Mouse (Mus musculus) embryonic facial prominence, embryonic 11.5 days (tissue): ENCODE data around the gene P2ry13. TPM values are rescaled to one million over a fixed set of nuclear protein-coding genes. Genes with fewer than 3 reads are reported as not detected.

Experiments used
- ATAC-seq: fragments of 200-750 bp; cut with Nextera tagmentation; replicated peaks from 2 replicates; pipeline ENCODE4 v1.8.0; 2017; ENCODE audit warnings: low read depth; ENCODE audit not compliant: insufficient number of reproducible peaks, low FRiP score, low TSS enrichment
- DNase-seq: peaks from one replicate; pipeline ENCODE4 v3.0.0-alpha.2; 2015; ENCODE audit warnings: low spot score
- H3K27ac ChIP-seq: fragments of 300-500 bp; sonication (generic); replicated peaks from 2 replicates; pipeline ENCODE4 v1.5.1; 2014; ENCODE audit warnings: mild to moderate bottlenecking, low read depth, low read length, control low read depth
- H3K27me3 ChIP-seq: fragments of 300-500 bp; sonication (generic); 2 replicates; pipeline ENCODE4 v1.6.1; 2014; ENCODE audit warnings: mild to moderate bottlenecking, low read length, moderate library complexity, mixed read lengths; ENCODE audit not compliant: control insufficient read depth, insufficient read depth
- H3K36me3 ChIP-seq: fragments of 300-500 bp; sonication (generic); replicated peaks from 2 replicates; pipeline ENCODE4 v1.6.1; 2014; ENCODE audit warnings: low read depth, mild to moderate bottlenecking, low read length, moderate library complexity, mixed read lengths; ENCODE audit not compliant: control insufficient read depth, insufficient read depth
- H3K4me1 ChIP-seq: fragments of 300-500 bp; sonication (generic); 2 replicates; pipeline ENCODE4 v1.6.1; 2014; ENCODE audit warnings: low read length, mixed read lengths; ENCODE audit not compliant: control insufficient read depth, insufficient read depth
- H3K4me2 ChIP-seq: fragments of 300-500 bp; sonication (generic); 2 replicates; pipeline ENCODE4 v1.6.1; 2014; ENCODE audit warnings: low read depth, mild to moderate bottlenecking, control low read depth, low read length, moderate library complexity
- H3K4me3 ChIP-seq: fragments of 300-500 bp; sonication (generic); 2 replicates; pipeline ENCODE4 v1.5.1; 2014; ENCODE audit warnings: low read depth, low read length, control low read depth
- H3K9ac ChIP-seq: fragments of 300-500 bp; sonication (generic); replicated peaks from 2 replicates; pipeline ENCODE4 v1.6.1; 2014; ENCODE audit warnings: mild to moderate bottlenecking, control low read depth, low read length
- H3K9me3 ChIP-seq: fragments of 300-500 bp; sonication (generic); replicated peaks from 2 replicates; pipeline ENCODE4 v1.6.1; 2016; ENCODE audit warnings: mild to moderate bottlenecking, low read length, inconsistent platforms, mixed read lengths; ENCODE audit not compliant: control insufficient read depth
- WGBS: fragments of 180-500 bp; shearing (Covaris S2); extraction: QIAGEN DNeasy Blood & Tissue Kit; methylation state at CpG from one replicate; pipeline ENCODE4 v1.1.7; 2014; 5-methylcytosine and 5-hydroxymethylcytosine counted together
- polyA plus RNA-seq: library from polyadenylated mRNA; unstranded; fragments of >200 nt; fragmentation: Nextera tagmentation; extraction: Ambion mirVana; gene quantifications from 2 replicates; pipeline ENCODE4 v1.2.1, GENCODE M21; 2014

Gene P2ry13
- polyA plus RNA-seq, 1 experiment from 2014 or later, result 0.34 TPM

GRCm38 (mm10) chr3:59191674-59192073 lies 19.0 kb downstream of the P2ry13 start:
- Histone ChIP-seq H3K4me2 (no peak overlapping the region), H3K4me3 (no peak overlapping the region), H3K27me3 (no peaks in the 10 kb centered on the region), H3K4me1 (no peaks in the 10 kb centered on the region), H3K27ac (no peak overlapping the region), H3K9ac (no peak overlapping the region), H3K9me3 (no peaks in the 10 kb centered on the region), H3K36me3 (no peaks in the 10 kb centered on the region)
- ATAC-seq (no peak), DNase-seq (no peak)
- WGBS, result 92% methylated on average over 6 of the region's 6 CpGs

DNA sequence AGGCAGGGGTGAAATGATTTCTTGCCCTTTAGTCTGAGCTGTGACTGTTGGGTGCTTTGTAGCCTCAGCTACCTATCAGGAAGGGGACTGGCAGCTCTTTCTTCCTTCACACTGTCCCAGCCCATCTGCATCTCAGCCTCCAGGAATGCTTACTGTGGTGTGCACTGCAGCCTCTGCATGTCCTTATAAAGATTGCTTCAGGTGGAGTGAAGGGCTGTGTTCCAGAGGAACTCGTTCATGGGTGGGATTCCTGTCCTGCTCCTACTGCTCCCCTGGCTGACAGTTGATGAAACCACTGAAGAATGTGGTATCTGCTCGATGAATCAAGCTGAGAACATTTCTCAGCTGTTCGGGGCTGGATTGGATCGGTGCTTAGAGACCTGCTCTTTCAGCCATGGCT lies 23.3 kb downstream of the P2ry13 start:
- Histone ChIP-seq H3K4me1 (no peaks in the 10 kb centered on the region), H3K4me2 (no peak overlapping the region), H3K4me3 (no peak overlapping the region), H3K27me3 (no peaks in the 10 kb centered on the region), H3K27ac (no peak overlapping the region), H3K36me3 (no peaks in the 10 kb centered on the region), H3K9ac (no peak overlapping the region), H3K9me3 (no peaks in the 10 kb centered on the region)
- DNase-seq, result no peak
- 84% methylated on average over 4 of the region's 4 CpGs for WGBS
- no peak for ATAC-seq

DNA sequence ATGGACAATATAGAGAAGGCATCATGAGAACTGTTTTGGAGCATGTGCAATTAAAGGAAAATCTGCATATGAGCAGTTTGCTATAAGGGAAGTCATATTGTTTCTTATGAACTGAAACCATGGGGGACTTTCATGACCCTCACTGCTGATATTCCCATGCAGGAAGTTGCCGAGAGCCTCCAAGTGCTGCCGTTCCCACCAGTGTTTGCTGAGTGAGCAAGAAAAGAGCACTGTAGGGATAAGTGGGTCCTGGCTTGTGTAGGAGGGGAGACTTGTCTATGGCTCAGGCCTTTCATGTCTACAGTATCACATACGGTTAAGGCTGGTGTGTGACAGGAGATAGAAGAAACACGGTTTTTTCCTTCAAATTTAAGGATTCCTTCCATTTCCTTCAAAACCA lies 25.0 kb downstream of the P2ry13 start:
- Histone ChIP-seq H3K4me1 (no peaks in the 10 kb centered on the region), H3K9ac (no peak overlapping the region), H3K36me3 (no peaks in the 10 kb centered on the region), H3K9me3 (no peaks in the 10 kb centered on the region), H3K27ac (no peak overlapping the region), H3K4me2 (no peak overlapping the region), H3K27me3 (no peaks in the 10 kb centered on the region), H3K4me3 (no peak overlapping the region)
- DNase-seq, result no peak
- WGBS, result 86% methylated on average over 4 of the region's 4 CpGs
- ATAC-seq, result no peak

DNA sequence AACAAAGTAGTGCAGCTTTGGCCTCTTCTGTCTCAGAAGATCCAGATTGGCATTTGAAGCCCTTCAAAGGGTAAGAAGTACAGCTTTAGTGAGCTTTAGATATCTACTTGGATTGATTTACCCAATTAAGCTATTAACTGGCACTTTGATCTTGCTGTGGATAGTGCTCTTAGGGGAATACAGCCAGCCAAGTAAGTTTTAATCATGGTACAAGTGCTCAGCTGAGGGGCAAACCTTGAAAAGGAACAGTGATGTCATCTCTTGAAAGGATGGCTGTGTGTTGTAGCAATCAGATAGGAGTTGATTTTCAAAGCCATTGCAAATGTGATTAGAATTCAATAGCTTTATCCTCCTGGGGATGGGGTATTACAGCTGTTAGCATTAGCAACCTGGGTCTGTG lies 28.6 kb downstream of the P2ry13 start:
- Histone ChIP-seq H3K27me3 (no peaks in the 10 kb centered on the region), H3K4me1 (no peaks in the 10 kb centered on the region), H3K9ac (no peak overlapping the region), H3K9me3 (no peaks in the 10 kb centered on the region), H3K36me3 (no peaks in the 10 kb centered on the region), H3K4me2 (no peak overlapping the region), H3K4me3 (no peak overlapping the region), H3K27ac (no peak overlapping the region)
- ATAC-seq (no peak), DNase-seq (peak; percentile 20)

DNA sequence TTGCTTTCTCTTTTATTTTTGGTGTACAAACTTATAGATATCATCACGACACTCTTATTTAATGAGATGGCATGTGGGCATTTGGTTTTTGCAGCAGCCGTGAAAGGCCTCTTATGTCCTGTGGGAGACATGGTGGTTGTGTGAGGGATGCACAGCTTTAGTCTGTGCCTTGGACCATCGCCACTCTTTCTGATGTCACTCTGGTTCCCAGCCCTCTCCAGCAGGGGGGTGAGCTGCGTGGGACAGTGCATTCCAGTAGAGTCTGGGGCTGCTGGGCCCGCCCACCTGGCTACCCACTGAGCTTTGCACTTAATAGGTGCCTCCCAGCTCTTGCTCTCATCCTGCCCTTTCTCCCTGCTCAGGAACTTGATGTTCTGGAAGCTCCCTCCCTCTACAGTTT lies 29.5 kb downstream of the P2ry13 start:
- no peak for ATAC-seq
- Histone ChIP-seq H3K4me1 (no peaks in the 10 kb centered on the region), H3K27me3 (no peaks in the 10 kb centered on the region), H3K4me3 (no peak overlapping the region), H3K36me3 (no peaks in the 10 kb centered on the region), H3K9me3 (no peaks in the 10 kb centered on the region), H3K4me2 (no peak overlapping the region), H3K9ac (no peak overlapping the region), H3K27ac (no peak overlapping the region)
- 67% methylated on average over 5 of the region's 5 CpGs for WGBS
- no peak for DNase-seq

DNA sequence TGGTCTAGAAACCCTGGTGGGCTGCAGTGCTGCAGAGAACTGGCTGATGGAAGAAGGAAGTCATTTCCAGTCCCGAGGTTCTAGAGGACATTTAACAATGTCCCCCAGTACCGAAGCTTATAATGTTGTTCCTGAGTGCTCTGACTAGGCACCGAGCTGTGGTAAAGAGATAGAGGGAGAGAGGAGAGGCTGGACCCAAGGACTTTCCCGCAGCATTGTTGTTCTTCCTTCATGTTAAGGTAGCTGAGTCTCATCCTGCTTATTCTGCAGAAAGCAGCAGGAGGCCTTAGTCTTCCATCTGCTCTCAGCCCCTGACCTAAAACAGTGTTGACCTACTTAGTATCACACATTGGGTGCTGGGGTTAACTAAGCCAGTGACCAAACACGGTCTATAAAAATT lies 33.8 kb downstream of the P2ry13 start:
- H3K4me2 ChIP-seq, result no peak overlapping the region
- no peaks in the 10 kb centered on the region for H3K9me3 ChIP-seq
- 65% methylated on average over 5 of the region's 5 CpGs for WGBS
- no peaks in the 10 kb centered on the region for H3K36me3 ChIP-seq
- no peak overlapping the region for H3K27ac ChIP-seq
- no peaks in the 10 kb centered on the region for H3K27me3 ChIP-seq
- DNase-seq (no peak), ATAC-seq (no peak)
- no peak overlapping the region for H3K4me3 ChIP-seq
- no peaks in the 10 kb centered on the region for H3K4me1 ChIP-seq
- H3K9ac ChIP-seq, result no peak overlapping the region

- Histone ChIP-seq H3K4me1 (no peaks in the 10 kb centered on the region), H3K4me3 (no peak overlapping the region), H3K9me3 (no peaks in the 10 kb centered on the region), H3K4me2 (no peak overlapping the region), H3K9ac (no peak overlapping the region), H3K36me3 (no peaks in the 10 kb centered on the region), H3K27ac (no peak overlapping the region), H3K27me3 (no peaks in the 10 kb centered on the region)
- WGBS, result 33% methylated on average over 5 of the region's 5 CpGs
- DNase-seq (peak; percentile 73), ATAC-seq (peak; percentile 73)
Measured at GRCm38 (mm10) chr3:59175234-59175633, 35.4 kb downstream of the P2ry13 start.

DNA sequence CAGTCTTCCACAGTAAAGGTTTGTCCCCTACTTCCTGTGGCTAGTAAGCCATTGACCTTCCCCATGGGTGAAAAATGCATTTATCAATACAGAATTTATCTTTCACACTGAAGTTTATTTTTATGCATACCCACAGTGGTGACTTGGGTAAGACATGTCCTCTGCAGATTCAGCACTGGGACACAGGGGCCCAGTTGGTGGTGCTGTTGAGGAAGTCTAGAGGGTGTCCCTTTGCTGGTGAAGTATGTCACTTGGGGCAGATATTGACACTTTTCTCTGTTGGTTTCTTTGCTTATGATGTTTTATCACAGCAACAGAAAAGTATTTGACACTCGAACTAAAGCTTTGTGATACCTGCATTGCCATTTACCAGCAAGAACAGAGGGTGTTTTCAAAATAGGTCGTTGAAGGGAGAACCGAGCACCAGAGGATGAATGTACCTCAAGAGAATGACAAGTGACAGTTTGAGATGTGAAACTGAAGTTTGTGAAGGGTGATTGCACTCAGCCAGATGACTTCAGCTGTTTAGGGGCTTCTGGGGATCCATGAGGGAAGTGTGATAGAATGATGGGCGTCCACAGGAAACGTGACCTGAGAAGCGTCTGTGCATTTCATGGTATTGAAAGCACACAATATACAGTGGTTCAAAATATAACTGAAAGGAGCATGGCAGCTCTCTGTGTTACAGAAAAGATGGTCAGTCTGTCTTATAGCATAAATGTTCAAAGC lies 36.1 kb downstream of the P2ry13 start:
- no peak for ATAC-seq

More for the DNA sequence above, 36.1 kb downstream of the P2ry13 start:
- no peaks in the 10 kb centered on the region for H3K9me3 ChIP-seq
- H3K27ac ChIP-seq, result no peak overlapping the region
- H3K27me3 ChIP-seq, result no peaks in the 10 kb centered on the region
- no peak for DNase-seq
- WGBS, result 79% methylated on average over 6 of the region's 6 CpGs
- H3K4me3 ChIP-seq, result no peak overlapping the region
- H3K4me1 ChIP-seq, result no peaks in the 10 kb centered on the region
- no peaks in the 10 kb centered on the region for H3K36me3 ChIP-seq
- H3K9ac ChIP-seq, result no peak overlapping the region
- no peak overlapping the region for H3K4me2 ChIP-seq
